Mouse (Mus musculus) E14TG2a.4 (cell line): Measurements from ENCODE around the gene Casp8.

ENCODE experiments used
- CTCF ChIP-seq: conservative IDR thresholded peaks from 2 replicates; pipeline ENCODE4 v1.5.1; 2014; ENCODE audit warnings: low read length
- NANOG ChIP-seq: IDR thresholded peaks from 2 replicates; pipeline ENCODE4 v1.6.1; 2014; ENCODE audit warnings: borderline replicate concordance, low read length, mixed read lengths
- POU5F1 ChIP-seq: IDR thresholded peaks from 2 replicates; pipeline ENCODE4 v1.6.1; 2014; ENCODE audit warnings: low read length, borderline replicate concordance

GRCm38 (mm10) chr1:58775361-58775760, 19.8 kb upstream of the Casp8 start:
- TF ChIP-seq CTCF (no peak), POU5F1 (no peak), NANOG (no peak)
